Mouse (Mus musculus) left cerebral cortex, adult 9 months (tissue): Measurements from ENCODE around the gene Atp9a.
A peak's percentile ranks its signal among the peaks of the same experiment; 100 is the strongest.

ENCODE experiments used
- DNase-seq, 2 experiments: peaks; one replicate each; pipeline ENCODE4 v3.0.0; 2022; ENCODE audit warnings: low spot score in 2 of 2

The Atp9a gene

GRCm38 (mm10) chr2:168601491-168602386 is 140.5 kb downstream of the Atp9a start, which contains the start of gene Nfatc2:
Nfatc2 (minus strand) TSS chr2:168601657.
- DNase-seq, result peak; percentile 44 to 79

- DNase-seq, result peak in 1 of 2 experiments; percentile 46
These were observed 141.3 kb downstream of the Atp9a start for GRCm38 (mm10) chr2:168600750-168601490.

GRCm38 (mm10) chr2:168595693-168596092 is 146.5 kb downstream of the Atp9a start:
- no peak for DNase-seq

GRCm38 (mm10) chr2:168593676-168594075 is 148.5 kb downstream of the Atp9a start:
- DNase-seq, result no peak

- no peak for DNase-seq
These were observed 149.2 kb downstream of the Atp9a start for GRCm38 (mm10) chr2:168593004-168593403.

- DNase-seq, result no peak
These were observed 151.1 kb downstream of the Atp9a start for GRCm38 (mm10) chr2:168591076-168591475.

GRCm38 (mm10) chr2:168590556-168590955 is 151.7 kb downstream of the Atp9a start:
- DNase-seq, result no peak

GRCm38 (mm10) chr2:168590168-168590551 is 152.0 kb downstream of the Atp9a start:
- DNase-seq, result no peak

- no peak for DNase-seq
These were observed 152.6 kb downstream of the Atp9a start for GRCm38 (mm10) chr2:168589368-168590167.

GRCm38 (mm10) chr2:168588591-168589367 is 153.4 kb downstream of the Atp9a start:
- no peak for DNase-seq

- DNase-seq, result no peak
These were observed 155.1 kb downstream of the Atp9a start for GRCm38 (mm10) chr2:168587159-168587558.

GRCm38 (mm10) chr2:168586512-168586911 is 155.7 kb downstream of the Atp9a start:
- DNase-seq, result no peak

GRCm38 (mm10) chr2:168584857-168585256 is 157.4 kb downstream of the Atp9a start:
- DNase-seq, result no peak
